Mouse (Mus musculus) ovary, postnatal 10 days (tissue): ENCODE measurements around the gene Phf12.

Experiments used
- DNase-seq: peaks from one replicate; pipeline ENCODE4 v3.0.0; 2022; ENCODE audit warnings: low spot score

Phf12 gene

GRCm38 (mm10) chr11:77982441-77982905 is at the start of gene Phf12:
TSS of gene Phf12 (plus strand) at chr11:77982754.
- DNase-seq, result peak; percentile 97

- DNase-seq, result no peak
These were observed 48.4 kb upstream of the Phf12 start for GRCm38 (mm10) chr11:77934111-77934521.

- no peak for DNase-seq
These were observed 47.8 kb upstream of the Phf12 start for GRCm38 (mm10) chr11:77934568-77935311.

- no peak for DNase-seq
These were observed 45.7 kb upstream of the Phf12 start for GRCm38 (mm10) chr11:77936846-77937245.

- DNase-seq, result no peak
These were observed 44.7 kb upstream of the Phf12 start for GRCm38 (mm10) chr11:77937649-77938410.

GRCm38 (mm10) chr11:77942230-77942629 is 40.3 kb upstream of the Phf12 start:
- DNase-seq, result no peak

GRCm38 (mm10) chr11:77947860-77948259 is 34.7 kb upstream of the Phf12 start:
- no peak for DNase-seq

GRCm38 (mm10) chr11:77950125-77950685 is 32.3 kb upstream of the Phf12 start:
- DNase-seq, result no peak

- DNase-seq, result no peak
These were observed 31.7 kb upstream of the Phf12 start for GRCm38 (mm10) chr11:77950797-77951228.

- DNase-seq, result no peak
These were observed 28.9 kb upstream of the Phf12 start for GRCm38 (mm10) chr11:77953671-77954070.

- no peak for DNase-seq
These were observed 26.1 kb upstream of the Phf12 start for GRCm38 (mm10) chr11:77956428-77956827.

- DNase-seq, result no peak
These were observed 24.3 kb upstream of the Phf12 start for GRCm38 (mm10) chr11:77958268-77958667.

- no peak for DNase-seq
These were observed 23.6 kb upstream of the Phf12 start for GRCm38 (mm10) chr11:77958932-77959331.

- DNase-seq, result no peak
These were observed 22.4 kb upstream of the Phf12 start for GRCm38 (mm10) chr11:77960199-77960598.

- no peak for DNase-seq
These were observed 21.7 kb upstream of the Phf12 start for GRCm38 (mm10) chr11:77960898-77961297.

GRCm38 (mm10) chr11:77962946-77963345 is 19.6 kb upstream of the Phf12 start:
- no peak for DNase-seq

- no peak for DNase-seq
These were observed 18.0 kb upstream of the Phf12 start for GRCm38 (mm10) chr11:77964415-77965095.

GRCm38 (mm10) chr11:77965101-77966036 is 17.2 kb upstream of the Phf12 start:
- no peak for DNase-seq

GRCm38 (mm10) chr11:77966037-77966391 is 16.5 kb upstream of the Phf12 start:
- no peak for DNase-seq

- peak; percentile 60 for DNase-seq
These were observed 15.4 kb upstream of the Phf12 start for GRCm38 (mm10) chr11:77967114-77967513.

- DNase-seq, result no peak
These were observed 13.8 kb upstream of the Phf12 start for GRCm38 (mm10) chr11:77968786-77969185.
